Mouse (Mus musculus): ENCODE data around the gene Btbd19. TPM values are rescaled to one million over a fixed set of nuclear protein-coding genes. Genes with fewer than 3 reads are reported as not detected.
A peak's percentile ranks its signal among the peaks of the same experiment; 100 is the strongest.

The Btbd19 gene
- polyA plus RNA-seq, 1 experiment from 2014 or later, result 4.9 TPM

- Histone ChIP-seq H3K36me3 (ENCODE audit: insufficient read depth, low read length) (no peaks in the 10 kb centered on the region), H3K9ac (ENCODE audit: low read depth, low read length) (peak within 1 kb of the TSS; percentile 66), H3K27me3 (ENCODE audit: insufficient read depth, low read length) (no peaks in the 10 kb centered on the region), H3K4me2 (ENCODE audit: low read length) (peak within 1 kb of the TSS; percentile 92), H3K4me1 (replicated peaks; ENCODE audit: insufficient read depth, low read length) (no peaks in the 10 kb centered on the region), H3K9me3 (replicated peaks; ENCODE audit: low read length) (no peaks in the 10 kb centered on the region), H3K27ac (peak within 1 kb of the TSS; percentile 75), H3K4me3 (replicated peaks; ENCODE audit: low read depth, low read length) (peak within 1 kb of the TSS; percentile 67)
- WGBS, result under 1% methylated on average over 49 of the region's 50 CpGs
- no peak for TF ChIP-seq CTCF (IDR thresholded peaks at IDR 0.05; ENCODE audit: low read depth)
- peak; percentile 86 for ATAC-seq (replicated peaks; ENCODE audit: low FRiP score, low read depth)
- DNase-seq (ENCODE audit: low spot score), result peak; percentile 89
Observed at GRCm38 (mm10) chr4:117095551-117096452, 29.7 kb downstream of the Btbd19 start, which contains the start of gene Ptch2. Ptch2 (plus strand) TSS chr4:117096075.

- no peaks in the 10 kb centered on the region for H3K4me1 ChIP-seq (replicated peaks; ENCODE audit: insufficient read depth, low read length)
- no peak overlapping the region for H3K4me2 ChIP-seq (ENCODE audit: low read length)
- WGBS, result 61% methylated on average over 3 of the region's 3 CpGs
- no peak overlapping the region for H3K4me3 ChIP-seq (replicated peaks; ENCODE audit: low read depth, low read length)
- DNase-seq (ENCODE audit: low spot score), result peak; percentile 62
- no peak for TF ChIP-seq CTCF (IDR thresholded peaks at IDR 0.05; ENCODE audit: low read depth)
- H3K9ac ChIP-seq (ENCODE audit: low read depth, low read length), result no peak overlapping the region
- no peaks in the 10 kb centered on the region for H3K9me3 ChIP-seq (replicated peaks; ENCODE audit: low read length)
- 0 out of 2 replicates have a peak overlapping the region, but pooled peaks have one; percentile 47 for H3K27ac ChIP-seq
- H3K27me3 ChIP-seq (ENCODE audit: insufficient read depth, low read length), result no peaks in the 10 kb centered on the region
- H3K36me3 ChIP-seq (ENCODE audit: insufficient read depth, low read length), result no peaks in the 10 kb centered on the region
- no peak for ATAC-seq (replicated peaks; ENCODE audit: low FRiP score, low read depth)
Observed at GRCm38 (mm10) chr4:117094626-117095361, 30.7 kb downstream of the Btbd19 start.

- no peak for ATAC-seq (replicated peaks; ENCODE audit: low FRiP score, low read depth)
Observed at GRCm38 (mm10) chr4:117090586-117090985, 34.9 kb downstream of the Btbd19 start.

GRCm38 (mm10) chr4:117087948-117088640, 37.4 kb downstream of the Btbd19 start:
- 61% methylated on average over 7 of the region's 7 CpGs for WGBS
- no peak overlapping the region for H3K4me2 ChIP-seq (ENCODE audit: low read length)
- H3K4me1 ChIP-seq (replicated peaks; ENCODE audit: insufficient read depth, low read length), result no peaks in the 10 kb centered on the region
- H3K4me3 ChIP-seq (replicated peaks; ENCODE audit: low read depth, low read length), result no peak overlapping the region
- H3K36me3 ChIP-seq (ENCODE audit: insufficient read depth, low read length), result peaks cover 3% of the 10 kb centered on the region; the same call in 1 of the 2 replicates
- no peak for ATAC-seq (replicated peaks; ENCODE audit: low FRiP score, low read depth)
- no peak for TF ChIP-seq CTCF (IDR thresholded peaks at IDR 0.05; ENCODE audit: low read depth)
- H3K9me3 ChIP-seq (replicated peaks; ENCODE audit: low read length), result no peaks in the 10 kb centered on the region
- no peak overlapping the region for H3K27ac ChIP-seq
- no peak overlapping the region for H3K9ac ChIP-seq (ENCODE audit: low read depth, low read length)
- DNase-seq (ENCODE audit: low spot score), result no peak
- H3K27me3 ChIP-seq (ENCODE audit: insufficient read depth, low read length), result no peaks in the 10 kb centered on the region

More at GRCm38 (mm10) chr4:117090586-117090985, 34.9 kb downstream of the Btbd19 start:
- Histone ChIP-seq H3K27ac (no peak overlapping the region), H3K27me3 (ENCODE audit: insufficient read depth, low read length) (no peaks in the 10 kb centered on the region), H3K4me1 (replicated peaks; ENCODE audit: insufficient read depth, low read length) (no peaks in the 10 kb centered on the region), H3K9ac (ENCODE audit: low read depth, low read length) (no peak overlapping the region), H3K36me3 (ENCODE audit: insufficient read depth, low read length) (peaks cover 3% of the 10 kb centered on the region; the same call in 1 of the 2 replicates), H3K4me2 (ENCODE audit: low read length) (no peak overlapping the region), H3K4me3 (replicated peaks; ENCODE audit: low read depth, low read length) (no peak overlapping the region), H3K9me3 (replicated peaks; ENCODE audit: low read length) (no peaks in the 10 kb centered on the region)
- DNase-seq (ENCODE audit: low spot score), result no peak
- no peak for TF ChIP-seq CTCF (IDR thresholded peaks at IDR 0.05; ENCODE audit: low read depth)
- WGBS, result 69% methylated on average over 7 of the region's 7 CpGs

GRCm38 (mm10) chr4:117071183-117071582, 54.3 kb downstream of the Btbd19 start:
- H3K4me2 ChIP-seq (ENCODE audit: low read length), result no peak overlapping the region
- H3K4me3 ChIP-seq (replicated peaks; ENCODE audit: low read depth, low read length), result no peak overlapping the region
- no peak overlapping the region for H3K9ac ChIP-seq (ENCODE audit: low read depth, low read length)
- H3K27me3 ChIP-seq (ENCODE audit: insufficient read depth, low read length), result no peaks in the 10 kb centered on the region
- H3K4me1 ChIP-seq (replicated peaks; ENCODE audit: insufficient read depth, low read length), result no peaks in the 10 kb centered on the region
- no peaks in the 10 kb centered on the region for H3K9me3 ChIP-seq (replicated peaks; ENCODE audit: low read length)
- H3K27ac ChIP-seq, result no peak overlapping the region
- DNase-seq (ENCODE audit: low spot score) (no peak), ATAC-seq (replicated peaks; ENCODE audit: low FRiP score, low read depth) (no peak)
- no peak for TF ChIP-seq CTCF (IDR thresholded peaks at IDR 0.05; ENCODE audit: low read depth)
- 93% methylated on average over 5 of the region's 5 CpGs for WGBS
- peaks cover 38% of the 10 kb centered on the region for H3K36me3 ChIP-seq (ENCODE audit: insufficient read depth, low read length)

GRCm38 (mm10) chr4:117070624-117071023, 54.9 kb downstream of the Btbd19 start:
- Histone ChIP-seq H3K36me3 (ENCODE audit: insufficient read depth, low read length) (peaks cover 42% of the 10 kb centered on the region), H3K4me1 (replicated peaks; ENCODE audit: insufficient read depth, low read length) (no peaks in the 10 kb centered on the region), H3K4me2 (ENCODE audit: low read length) (no peak overlapping the region), H3K9ac (ENCODE audit: low read depth, low read length) (no peak overlapping the region), H3K27ac (no peak overlapping the region), H3K27me3 (ENCODE audit: insufficient read depth, low read length) (no peaks in the 10 kb centered on the region), H3K4me3 (replicated peaks; ENCODE audit: low read depth, low read length) (no peak overlapping the region), H3K9me3 (replicated peaks; ENCODE audit: low read length) (no peaks in the 10 kb centered on the region)
- DNase-seq (ENCODE audit: low spot score), result no peak
- no peak for TF ChIP-seq CTCF (IDR thresholded peaks at IDR 0.05; ENCODE audit: low read depth)
- no peak for ATAC-seq (replicated peaks; ENCODE audit: low FRiP score, low read depth)
- WGBS, result 81% methylated on average over 4 of the region's 4 CpGs

Measured in kidney, postnatal 0 days (tissue).